Mouse (Mus musculus) natural killer cell, adult 2 months (primary cell): Measurements from ENCODE around the gene Gnai3.
A peak's percentile ranks its signal among the peaks of the same experiment; 100 is the strongest.

Experiments
- DNase-seq, 2 experiments: peaks; one replicate each; pipeline ENCODE4 v3.0.0; 2022; ENCODE audit warnings: low spot score in 2 of 2

The Gnai3 gene

DNA sequence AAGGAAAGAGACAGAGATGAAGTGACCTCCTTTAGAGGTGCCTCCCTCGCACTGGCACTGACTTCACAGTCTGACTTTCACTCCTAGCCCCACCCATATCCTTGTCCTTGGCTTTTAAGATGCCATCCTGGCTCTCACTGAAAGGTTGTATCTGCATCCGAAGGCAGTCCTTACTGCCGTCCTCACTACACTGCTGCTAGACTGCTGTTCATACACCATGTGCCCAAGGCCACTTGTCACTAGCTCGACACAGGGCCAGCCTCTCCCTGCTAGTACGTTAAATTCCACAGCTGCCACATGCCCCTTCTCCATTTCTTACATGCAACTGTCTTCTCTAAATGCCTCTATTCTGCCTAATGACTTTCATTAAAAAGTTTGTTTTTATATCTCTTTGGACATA, 34.6 kb downstream of the Gnai3 start:
- no peak for DNase-seq

DNA sequence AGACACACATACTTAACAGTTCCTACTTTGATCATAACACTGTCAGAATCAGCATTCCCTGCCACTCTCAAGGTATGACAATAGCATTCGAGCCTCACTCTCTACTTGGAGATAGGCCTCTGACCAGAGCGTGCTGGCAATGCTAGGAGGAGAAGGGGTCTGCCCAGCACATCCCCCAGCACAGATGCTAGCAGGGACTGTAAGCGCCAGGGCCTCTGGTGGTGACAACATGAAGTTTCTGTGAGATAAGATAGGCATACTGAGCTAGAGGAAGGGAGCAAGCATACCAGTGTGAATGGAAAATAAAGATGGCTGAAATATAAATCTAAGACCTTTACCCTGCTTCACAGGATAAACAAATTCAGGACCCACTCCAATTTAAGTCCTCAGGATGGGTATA, 40.7 kb downstream of the Gnai3 start:
- DNase-seq: no peak

DNA sequence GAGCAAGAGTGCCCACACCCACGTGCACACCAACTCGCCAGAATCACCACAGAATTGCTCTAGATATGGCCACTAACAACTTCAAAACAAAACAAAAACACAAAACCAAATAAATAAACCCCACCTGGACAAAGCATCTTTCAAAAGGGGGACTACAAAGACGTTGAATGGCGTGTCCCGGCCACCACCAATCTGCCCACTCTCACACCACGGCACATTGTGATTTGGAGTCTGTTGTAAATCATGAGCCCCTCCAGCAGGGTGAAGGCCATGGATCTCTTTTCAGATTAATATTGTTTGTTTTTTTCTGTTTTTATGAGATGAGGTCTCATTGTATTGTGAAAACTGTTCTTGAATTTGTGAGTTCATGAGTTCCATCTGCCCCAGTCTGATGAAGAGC, 43.9 kb downstream of the Gnai3 start:
- no peak for DNase-seq

DNA sequence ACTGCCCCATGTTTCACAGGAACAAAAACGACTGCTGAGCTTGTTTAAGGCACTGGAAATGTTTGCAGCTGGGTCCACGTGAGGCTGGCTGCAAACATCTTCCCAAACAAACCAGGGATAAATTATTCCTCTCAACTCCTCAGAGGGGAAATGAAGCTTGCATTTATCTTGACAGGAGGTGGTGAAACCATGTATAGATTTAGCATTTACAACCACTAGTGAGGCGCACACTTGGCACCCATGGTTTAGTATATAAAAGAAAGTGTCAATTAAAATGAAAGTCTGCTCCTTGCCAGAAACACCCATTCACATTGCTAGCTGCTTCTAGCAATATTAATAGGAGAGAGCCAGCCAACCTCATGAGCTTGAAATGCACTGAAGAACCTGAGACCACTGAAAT, 44.4 kb downstream of the Gnai3 start:
- no peak for DNase-seq

DNA sequence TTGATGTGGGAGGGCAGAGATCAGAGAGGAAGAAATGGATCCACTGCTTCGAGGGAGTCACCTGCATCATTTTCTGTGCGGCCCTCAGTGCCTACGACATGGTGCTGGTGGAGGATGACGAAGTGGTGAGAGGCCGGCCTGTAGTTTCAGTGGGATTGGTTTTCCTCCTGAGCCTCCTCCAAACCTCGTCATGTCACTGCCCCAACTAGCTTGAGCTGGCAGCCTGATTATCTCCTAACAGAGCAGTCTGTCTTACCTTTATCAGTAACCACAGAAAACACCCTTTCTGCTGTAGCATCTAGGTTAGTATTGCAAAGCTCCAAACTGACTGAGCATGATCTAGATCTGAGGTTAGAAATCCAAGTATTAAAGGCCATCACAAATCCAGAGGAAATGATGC, 47.6 kb downstream of the Gnai3 start:
- no peak for DNase-seq

DNA sequence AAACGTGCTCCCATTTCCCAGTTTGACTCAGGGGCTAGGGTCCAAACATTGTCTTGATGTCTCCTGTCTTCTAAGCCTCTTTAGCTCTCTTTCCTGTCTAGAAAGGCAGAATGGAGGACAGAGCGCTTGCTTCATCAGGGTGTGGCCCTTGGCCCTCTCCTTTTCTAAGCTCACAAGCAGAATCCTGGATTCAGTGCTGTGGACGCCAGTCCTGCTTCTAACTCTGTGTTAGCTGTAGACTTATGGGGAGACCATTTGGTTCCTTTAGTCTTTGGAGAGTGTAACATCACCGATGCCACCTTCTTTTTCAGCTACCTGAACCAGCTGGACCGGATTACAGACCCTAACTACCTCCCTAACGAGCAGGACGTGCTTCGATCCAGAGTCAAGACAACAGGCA, 48.3 kb downstream of the Gnai3 start:
- DNase-seq: no peak

DNA sequence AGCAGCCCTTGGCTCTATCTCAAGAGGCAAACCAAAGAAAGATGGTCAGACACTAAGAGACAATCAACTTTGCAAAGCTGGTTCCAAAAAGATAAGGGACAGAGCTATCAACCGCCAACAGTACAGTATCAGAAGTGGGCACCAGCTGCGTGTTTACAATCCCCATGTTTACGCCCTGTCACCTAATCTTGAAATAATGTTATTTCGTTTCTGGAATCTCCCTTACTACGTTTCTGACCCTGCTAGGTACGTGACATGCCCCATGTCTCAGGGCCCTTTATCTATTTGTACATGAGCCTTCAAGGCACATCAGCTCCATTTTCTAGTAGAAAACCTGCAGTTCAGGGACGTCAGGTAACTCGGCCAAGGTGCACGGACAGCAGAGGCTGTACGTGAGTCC, 49.2 kb downstream of the Gnai3 start:
- DNase-seq: no peak

DNA sequence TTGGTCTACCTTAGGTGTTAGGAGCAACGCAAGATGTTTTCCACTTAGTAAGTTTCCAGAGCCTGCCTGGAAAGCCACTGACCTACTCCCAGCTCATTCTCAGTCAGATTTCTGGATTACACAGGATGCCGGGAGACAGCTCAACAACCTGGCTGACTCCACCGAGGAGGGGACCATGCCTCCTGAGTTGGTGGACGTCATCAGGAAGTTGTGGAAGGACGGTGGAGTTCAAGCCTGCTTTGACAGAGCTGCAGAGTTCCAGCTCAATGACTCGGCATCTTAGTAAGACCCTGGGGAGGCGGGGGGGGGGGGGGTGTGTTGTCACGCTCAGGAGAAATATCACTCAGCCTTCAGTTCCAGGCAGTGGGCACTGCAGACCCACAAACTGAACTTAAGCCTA, 49.7 kb downstream of the Gnai3 start:
- DNase-seq: no peak

DNA sequence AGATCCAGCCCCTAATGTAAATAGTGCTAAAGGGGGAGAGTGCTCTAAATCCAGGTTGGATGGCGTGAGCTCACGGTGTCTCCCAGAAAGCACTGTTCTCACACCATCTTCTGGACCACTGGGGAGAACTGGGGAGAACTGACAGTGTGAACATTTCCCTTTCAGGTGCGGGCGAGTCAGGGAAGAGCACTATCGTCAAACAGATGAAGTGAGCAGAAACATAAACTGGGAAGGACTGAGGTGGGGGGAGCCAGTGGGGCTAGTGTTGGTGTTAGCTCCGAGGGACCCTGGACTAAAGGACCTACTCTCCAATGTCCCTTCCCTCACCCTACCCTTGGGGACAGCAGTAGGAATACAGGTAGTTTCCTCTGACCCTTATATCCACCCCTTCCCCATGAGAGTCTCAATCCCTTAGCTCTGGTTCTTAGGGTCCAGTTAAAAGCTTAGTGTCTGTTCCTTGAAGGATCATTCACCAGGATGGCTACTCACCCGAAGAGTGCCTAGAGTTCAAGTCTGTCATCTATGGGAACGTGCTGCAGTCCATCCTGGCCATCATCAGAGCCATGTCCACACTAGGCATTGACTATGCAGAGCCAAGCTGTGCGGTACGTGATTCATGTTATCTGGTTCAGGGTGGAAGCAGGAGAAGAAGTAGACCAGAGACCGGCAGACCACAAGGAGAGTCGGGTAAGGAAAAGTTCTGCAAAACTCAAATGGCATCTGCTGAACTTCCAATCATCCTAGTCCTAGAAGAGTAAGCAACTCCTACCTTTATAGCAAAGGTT, 50.8 kb downstream of the Gnai3 start:
- DNase-seq: no peak

DNA sequence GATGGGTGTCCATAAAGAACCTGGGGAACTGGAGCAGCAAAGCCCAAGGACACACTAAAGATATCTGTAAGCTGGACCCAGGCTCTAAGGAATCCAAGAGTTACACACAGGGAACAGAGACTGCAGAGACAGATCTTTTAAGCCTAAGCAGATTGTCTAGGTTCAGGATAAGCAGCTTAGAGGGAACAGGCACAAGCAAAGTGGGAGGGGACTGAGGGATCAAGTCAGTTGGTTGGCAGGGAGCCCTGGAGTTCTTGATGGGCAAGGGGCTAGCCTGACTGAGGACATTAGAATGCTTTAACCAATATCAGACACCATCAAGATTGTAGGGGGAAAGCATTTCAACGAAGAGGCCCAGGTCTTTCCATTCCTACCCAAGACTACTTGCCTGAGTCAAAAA, 51.8 kb downstream of the Gnai3 start:
- no peak for DNase-seq

DNA sequence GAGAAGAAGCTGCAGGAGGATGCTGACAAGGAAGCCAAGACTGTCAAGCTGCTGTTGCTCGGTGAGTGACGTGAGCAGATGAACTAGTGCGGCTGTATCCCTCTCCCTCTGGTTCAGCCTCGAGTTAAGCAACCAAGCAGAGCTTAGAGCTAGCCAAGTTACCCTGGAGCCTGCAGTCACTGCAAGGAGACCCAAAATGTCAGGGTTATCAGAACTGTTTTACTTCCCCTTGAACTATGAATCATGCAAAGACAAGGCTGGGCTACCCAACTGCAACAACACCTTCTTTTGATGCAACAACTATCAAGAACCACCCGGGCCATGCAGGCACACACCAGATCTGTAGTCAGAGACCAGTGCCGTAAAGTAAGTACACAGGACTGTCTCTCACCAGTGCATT, 52.6 kb downstream of the Gnai3 start:
- DNase-seq: no peak

DNA sequence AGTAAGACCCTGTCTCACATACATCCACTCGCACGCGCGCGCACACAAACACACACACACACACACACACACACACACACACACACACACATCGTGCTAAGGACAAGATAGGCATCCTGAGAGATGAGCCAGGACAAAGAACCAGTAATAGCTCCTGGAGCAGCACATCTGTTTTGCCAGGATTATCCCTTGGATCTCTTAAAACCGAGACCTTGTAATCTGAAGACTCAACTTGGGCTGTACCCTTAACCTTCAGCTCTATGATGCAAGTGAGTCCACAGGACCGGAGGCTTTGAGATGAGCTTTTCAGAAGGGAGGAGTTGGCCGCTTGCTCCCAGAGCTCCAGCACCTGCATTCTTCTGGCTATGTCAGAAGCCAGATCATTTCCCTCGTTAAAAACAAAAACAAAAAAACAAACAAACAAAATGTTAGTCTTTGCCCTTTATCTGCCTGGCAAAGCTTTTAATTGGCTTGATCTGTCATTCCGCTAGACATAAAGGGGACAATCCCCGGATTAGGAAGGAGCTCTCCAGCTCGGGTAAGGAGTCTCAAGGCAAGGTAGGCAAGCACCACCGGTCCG, 53.3 kb downstream of the Gnai3 start, which contains the start of gene Gnat2:
Gene Gnat2, plus strand, starts transcription at position 254 of the 580 bp plus-strand sequence.
- no peak for DNase-seq

DNA sequence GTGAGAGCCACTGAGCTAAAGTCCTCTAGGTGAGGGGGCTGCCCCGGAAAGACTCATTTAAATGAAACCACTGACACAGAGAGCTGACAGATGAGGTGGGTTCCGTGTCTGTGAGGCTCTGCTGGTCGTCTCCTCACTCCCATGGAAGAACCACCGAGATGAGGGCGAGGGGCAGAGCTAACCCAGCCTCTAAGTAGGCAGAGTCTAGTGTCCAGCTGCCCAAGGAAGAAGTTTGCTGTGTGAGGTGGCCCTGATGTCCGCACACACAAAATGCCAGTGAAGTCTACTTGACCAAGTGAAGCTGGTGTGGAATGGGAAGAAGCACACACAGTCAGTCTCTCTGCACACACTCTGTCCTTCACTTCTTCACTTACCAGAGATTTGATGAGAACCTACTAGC, 53.9 kb downstream of the Gnai3 start:
- no peak for DNase-seq

DNA sequence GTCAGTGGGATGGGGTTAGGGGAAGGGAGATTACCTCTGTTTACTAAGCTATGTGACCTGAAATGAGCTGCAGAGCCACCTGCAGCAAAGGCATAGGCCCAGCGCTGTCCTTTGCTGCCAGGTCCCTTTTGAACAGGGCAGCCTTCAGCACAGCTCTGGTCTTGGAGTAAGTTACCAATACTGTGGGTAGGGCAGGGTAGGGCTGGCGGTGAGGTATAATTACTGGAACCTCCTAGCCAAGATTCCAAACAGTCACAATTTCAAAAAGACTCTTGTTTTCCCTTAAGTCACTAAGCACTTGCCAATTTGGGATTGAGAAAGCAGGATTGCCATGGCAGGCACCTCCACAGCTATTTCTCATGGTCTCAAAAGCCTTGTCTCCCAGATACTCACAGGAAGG, 55.4 kb downstream of the Gnai3 start:
- no peak for DNase-seq

DNA sequence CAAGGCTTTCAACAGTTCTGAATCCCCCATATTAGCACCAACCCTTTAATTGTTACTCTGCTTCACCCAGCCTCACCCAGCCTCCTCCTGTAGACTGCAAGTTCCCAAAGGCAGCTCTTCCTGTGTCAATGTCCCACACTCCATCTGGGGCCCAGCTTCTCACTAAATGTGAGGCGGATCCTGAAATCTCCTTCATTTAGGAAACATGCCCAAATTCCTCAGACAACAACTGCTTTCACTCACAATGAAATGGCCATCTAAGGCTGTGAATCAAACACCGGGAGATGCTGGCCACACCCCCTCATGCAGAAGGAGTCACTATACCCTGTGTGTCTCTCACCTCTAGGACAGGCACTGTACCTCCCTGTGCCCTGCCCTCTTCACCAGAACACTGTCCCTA, 56.0 kb downstream of the Gnai3 start:
- DNase-seq: no peak

DNA sequence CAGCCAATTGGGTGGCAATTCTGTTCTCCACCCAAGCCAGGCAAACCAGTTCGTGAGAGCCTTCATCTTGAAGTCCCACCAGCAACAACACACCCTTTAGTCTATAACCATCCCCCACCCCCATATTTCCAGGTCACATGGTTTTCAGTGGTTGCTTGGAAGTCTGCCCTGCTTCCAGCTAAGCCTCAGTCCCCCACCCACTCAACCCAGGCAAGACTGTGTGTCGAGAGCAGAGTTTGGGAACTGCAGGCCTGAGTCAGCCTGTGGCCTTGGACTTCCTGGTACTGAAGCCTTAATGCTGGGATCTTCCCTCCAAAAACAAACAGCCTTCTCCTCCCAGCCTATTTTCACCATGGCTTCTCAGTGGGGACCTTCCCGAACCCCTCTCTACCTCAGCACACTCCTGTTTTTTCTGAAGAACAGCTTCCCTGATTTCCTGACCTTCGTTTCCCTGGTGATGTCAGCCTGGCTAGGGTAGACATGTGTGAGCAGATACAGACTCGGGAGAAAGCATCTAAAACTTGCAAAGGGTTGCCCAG, 57.0 kb downstream of the Gnai3 start:
- DNase-seq: no peak

DNA sequence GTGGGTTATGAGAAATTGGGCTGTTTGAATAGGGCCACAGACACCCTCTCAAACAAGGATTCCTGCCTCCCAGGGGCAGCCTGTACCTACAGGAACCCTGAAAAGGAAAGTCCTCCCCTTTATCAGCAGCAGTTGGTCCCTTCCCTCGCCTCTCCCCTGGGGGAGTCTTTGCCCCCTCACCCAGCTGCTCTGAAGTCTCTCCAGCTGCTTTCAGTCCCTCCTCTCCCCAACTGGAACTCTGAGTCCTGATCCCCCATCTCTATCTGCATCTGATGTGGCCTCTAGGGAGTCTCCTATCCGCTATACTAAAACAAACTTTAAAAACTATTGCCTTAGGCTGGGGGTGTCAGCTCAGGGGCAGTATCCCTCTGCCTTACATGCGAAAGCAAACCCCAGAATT, 58.6 kb downstream of the Gnai3 start:
- DNase-seq: no peak

DNA sequence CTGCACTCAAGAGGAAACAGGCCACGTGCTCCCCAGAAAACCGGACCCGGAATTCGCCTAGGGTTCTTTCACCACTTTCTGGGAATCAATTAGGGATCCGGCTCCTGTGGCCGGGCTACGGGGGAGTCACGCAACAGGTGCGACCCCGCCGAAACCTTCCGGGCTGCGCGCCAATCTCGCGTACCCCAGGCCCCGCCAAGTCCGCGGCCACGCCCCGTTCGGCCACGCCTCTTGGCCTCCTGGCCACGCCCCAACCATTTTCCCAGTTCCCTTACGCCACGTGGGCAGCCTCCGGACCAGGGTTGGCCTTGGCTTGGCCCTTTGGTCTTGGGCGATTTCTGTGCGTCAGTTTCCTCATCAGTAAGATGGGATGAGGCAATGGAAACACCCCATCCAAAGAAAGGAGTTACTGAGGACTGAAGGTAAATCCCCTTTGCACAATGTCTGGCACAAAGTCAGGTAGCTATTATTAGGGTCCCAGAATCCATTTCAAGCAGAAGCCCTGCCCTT, 59.4 kb downstream of the Gnai3 start, which contains the start of gene Ampd2:
Gene Ampd2, minus strand, starts transcription at position 182 of the 510 bp plus-strand sequence.
- DNase-seq: peak in 1 of 2 experiments; percentile 22

DNA sequence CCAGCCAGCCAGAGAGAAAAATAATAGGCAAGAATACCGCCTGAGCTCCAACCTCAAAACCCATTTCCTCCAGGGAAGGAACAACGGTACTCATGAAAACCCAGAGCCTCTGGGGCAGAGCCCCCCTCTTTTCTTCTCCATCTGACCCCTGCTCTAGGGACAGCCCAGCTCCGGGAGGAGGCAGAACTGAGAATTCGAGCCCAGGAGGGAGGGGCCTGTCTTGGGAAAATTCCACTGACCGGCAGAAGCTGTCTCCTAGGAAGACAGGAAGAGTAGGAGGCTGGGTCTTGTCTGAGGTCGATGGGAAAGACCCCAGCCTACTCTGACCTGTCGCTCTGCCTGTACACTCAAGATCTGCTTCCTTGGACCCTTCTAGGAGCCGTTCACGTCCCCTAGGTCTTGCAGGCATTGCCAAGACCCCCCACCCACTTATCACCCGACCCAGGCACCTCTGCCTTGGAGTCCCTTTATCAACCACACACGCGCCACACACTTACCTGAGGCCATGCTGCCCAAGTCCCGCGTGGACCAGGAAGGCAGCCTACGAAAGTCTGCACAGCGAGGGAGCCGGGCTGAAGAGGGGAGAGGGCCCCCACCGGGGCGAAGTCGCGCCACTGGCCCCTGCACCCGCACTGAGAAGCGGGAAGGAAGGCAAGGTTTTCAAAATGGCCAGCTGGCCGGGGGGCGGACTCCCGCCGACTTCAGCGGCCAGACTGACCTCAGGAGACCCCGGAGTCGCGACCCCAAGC, 60.1 kb downstream of the Gnai3 start:
- no peak for DNase-seq

DNA sequence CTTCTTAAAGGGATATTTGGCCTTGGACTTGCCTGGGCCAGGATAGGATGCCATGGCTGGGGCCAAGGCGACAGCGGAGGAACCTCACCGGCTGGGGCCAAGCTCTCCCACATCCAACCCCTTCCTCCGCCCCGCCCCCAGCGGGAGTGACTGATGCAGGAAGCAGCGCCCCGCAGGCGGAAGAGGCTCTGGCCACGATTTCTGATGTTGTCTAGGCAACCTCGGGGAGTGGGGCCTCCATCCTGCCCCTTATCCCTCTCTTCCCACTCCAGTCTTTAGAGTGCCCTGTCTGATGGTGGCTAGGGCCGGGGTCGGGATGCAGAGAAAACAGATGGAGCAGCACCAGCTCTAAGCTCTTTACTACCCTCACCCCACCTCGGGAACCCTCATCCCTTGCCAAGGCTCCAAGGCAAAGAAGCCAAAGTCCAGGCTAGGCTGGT, 60.6 kb downstream of the Gnai3 start:
- DNase-seq: peak; percentile 62 to 65

DNA sequence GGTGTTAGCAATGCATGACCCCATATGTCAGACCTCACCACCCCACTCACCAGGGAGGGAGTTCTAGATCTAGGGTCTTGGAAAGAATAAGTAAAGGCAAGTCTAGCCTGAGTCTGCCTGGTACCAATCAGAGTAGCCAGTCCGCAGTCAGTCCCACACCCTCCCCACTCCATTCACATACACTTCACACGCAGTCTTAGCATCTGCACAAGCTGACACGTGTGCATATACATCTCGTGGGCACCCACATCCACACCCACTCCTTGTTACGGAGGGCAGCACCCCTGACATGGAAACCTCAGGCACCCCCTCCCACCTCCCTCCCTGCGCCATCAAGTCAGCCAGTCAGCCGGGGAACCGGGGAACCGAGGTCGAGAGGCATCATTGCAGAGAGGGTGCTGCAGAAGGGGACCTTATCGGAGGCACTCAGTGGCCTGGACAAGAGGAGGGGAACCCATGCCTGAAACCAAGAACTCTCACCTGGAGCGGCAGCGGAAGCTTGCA, 61.1 kb downstream of the Gnai3 start:
- no peak for DNase-seq

DNA sequence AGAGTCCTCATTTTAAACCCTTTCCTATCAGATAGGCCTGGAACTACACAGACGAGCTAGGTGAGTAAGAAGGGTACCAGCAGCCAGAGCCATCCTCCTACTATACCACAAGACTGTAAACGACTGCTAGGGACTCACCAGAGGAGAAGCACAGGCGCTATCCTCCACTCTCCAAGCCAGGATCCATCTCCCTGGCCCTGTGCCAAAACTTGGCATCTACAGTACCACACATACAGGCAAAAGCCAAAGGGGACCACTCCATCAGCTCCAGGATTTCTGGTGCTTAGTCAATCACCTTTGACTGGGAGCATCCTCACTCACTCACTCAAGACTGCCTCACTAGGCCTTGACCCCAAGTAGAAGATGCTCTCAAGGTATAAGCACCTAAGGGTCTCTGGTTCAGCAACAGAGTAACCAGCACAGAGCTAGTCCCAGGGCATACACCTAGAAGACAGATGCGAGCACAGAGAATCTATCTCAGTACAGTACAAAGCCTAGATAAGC, 62.0 kb downstream of the Gnai3 start:
- DNase-seq: no peak
